ENCODE assay signal across 20 mouse cellular contexts in the genomic region with DNA sequence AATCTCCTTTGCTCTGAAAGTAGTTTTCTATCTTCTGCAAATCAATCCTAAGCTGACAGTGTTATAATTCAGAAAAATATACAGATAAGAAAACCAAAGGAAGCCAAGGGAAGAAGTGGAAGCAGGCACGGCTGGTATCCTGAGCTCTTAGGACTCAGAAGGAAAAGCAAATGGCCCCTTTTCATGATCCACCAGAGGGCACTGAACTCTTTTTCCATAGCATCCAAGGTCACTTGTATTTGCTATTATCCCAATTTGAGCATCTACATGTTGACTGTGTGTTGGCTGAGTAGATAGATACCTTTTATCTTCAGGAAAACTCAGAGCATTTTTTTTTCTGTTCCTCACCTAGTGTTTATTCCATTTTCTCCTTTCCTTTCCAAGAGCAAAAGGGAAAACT.
DNase-seq lines count a peak whose midpoint lies in the region; ATAC-seq and TF ChIP-seq lines count a peak whose summit lies in the region.
"Had no signal": no experiment of that assay in that cellular context is flagged by ENCODE, and none has a peak within 500 bp of the region (broad histone marks: within the 10 kb centered on the region; RNA-seq: fewer than 3 reads in every experiment).

No protein-coding gene starts in this region.

- no peaks in the 10 kb centered on the region for H3K27me3 ChIP-seq in hindbrain, postnatal 0 days (ENCODE audit: insufficient read depth, low read length)
- H3K27me3 ChIP-seq in hindbrain, embryonic 16.5 days (replicated peaks; ENCODE audit: control insufficient read depth, insufficient read depth, low read length) = no peaks in the 10 kb centered on the region
- no peaks in the 10 kb centered on the region for H3K27me3 ChIP-seq in lung, postnatal 0 days (replicated peaks; ENCODE audit: insufficient read depth, low read length)
- H3K27me3 ChIP-seq: embryonic facial prominence, embryonic 12.5 days; heart, embryonic 12.5 days; hindbrain, embryonic 13.5 days; neural tube, embryonic 12.5 days had no signal

- H3K9ac ChIP-seq in hindbrain, postnatal 0 days (replicated peaks; ENCODE audit: low read length) = no peak overlapping the region
- H3K9ac ChIP-seq in hindbrain, embryonic 16.5 days (ENCODE audit: low read depth, low read length) = no peak overlapping the region
- no peak overlapping the region for H3K9ac ChIP-seq in lung, postnatal 0 days (replicated peaks; ENCODE audit: low read depth)
- H3K9ac ChIP-seq: embryonic facial prominence, embryonic 12.5 days; heart, embryonic 12.5 days; hindbrain, embryonic 13.5 days; neural tube, embryonic 12.5 days had no signal

- no peak overlapping the region for H3K4me2 ChIP-seq in hindbrain, postnatal 0 days (ENCODE audit: low read depth, low read length)
- no peak overlapping the region for H3K4me2 ChIP-seq in hindbrain, embryonic 16.5 days (ENCODE audit: low read length)
- H3K4me2 ChIP-seq in lung, postnatal 0 days (replicated peaks; ENCODE audit: low read depth, low read length) = no peak overlapping the region
- H3K4me2 ChIP-seq: embryonic facial prominence, embryonic 12.5 days; heart, embryonic 12.5 days; hindbrain, embryonic 13.5 days; neural tube, embryonic 12.5 days had no signal

- TF ChIP-seq EP300 in lung, postnatal 0 days (IDR thresholded peaks at IDR 0.05) = no peak

- H3K36me3 ChIP-seq in hindbrain, postnatal 0 days (ENCODE audit: insufficient read depth, low read length) = no peaks in the 10 kb centered on the region
- no peaks in the 10 kb centered on the region for H3K36me3 ChIP-seq in hindbrain, embryonic 16.5 days (ENCODE audit: control insufficient read depth, insufficient read depth, low read length)
- no peaks in the 10 kb centered on the region for H3K36me3 ChIP-seq in lung, postnatal 0 days (ENCODE audit: insufficient read depth, low read length)
- H3K36me3 ChIP-seq: embryonic facial prominence, embryonic 12.5 days; heart, embryonic 12.5 days; hindbrain, embryonic 13.5 days; limb, embryonic 10.5 days; neural tube, embryonic 12.5 days had no signal

- 76% methylated on average over 1 of the region's 1 CpGs for WGBS in hindbrain, postnatal 0 days
- 68% methylated on average over 1 of the region's 1 CpGs for WGBS in hindbrain, embryonic 16.5 days
- WGBS in lung, postnatal 0 days = 45% methylated on average over 1 of the region's 1 CpGs

- H3K4me1 ChIP-seq in hindbrain, postnatal 0 days (ENCODE audit: insufficient read depth, low read length) = no peaks in the 10 kb centered on the region
- H3K4me1 ChIP-seq in hindbrain, embryonic 16.5 days (ENCODE audit: control insufficient read depth, insufficient read depth, low read depth, low read length) = no peaks in the 10 kb centered on the region
- no peaks in the 10 kb centered on the region for H3K4me1 ChIP-seq in lung, postnatal 0 days (ENCODE audit: insufficient read depth, low read depth, low read length)
- H3K4me1 ChIP-seq: embryonic facial prominence, embryonic 12.5 days; heart, embryonic 12.5 days; hindbrain, embryonic 13.5 days; limb, embryonic 10.5 days; neural tube, embryonic 12.5 days had no signal

- peak; percentile 48 for TF ChIP-seq CTCF in hindbrain, postnatal 0 days (IDR thresholded peaks at IDR 0.05; ENCODE audit: low read depth)
- peak; percentile 50 for TF ChIP-seq CTCF in lung, postnatal 0 days (IDR thresholded peaks at IDR 0.05)

- no peak for ATAC-seq in hindbrain, postnatal 0 days
- ATAC-seq in hindbrain, embryonic 16.5 days = no peak
- no peak for ATAC-seq in lung, postnatal 0 days
- ATAC-seq: CD4-positive, CD25-positive, alpha-beta regulatory T cell, adult 4 months; forebrain, embryonic 14.5 days; Patski had no signal

- H3K9me3 ChIP-seq in hindbrain, postnatal 0 days (ENCODE audit: low read length) = no peaks in the 10 kb centered on the region
- H3K9me3 ChIP-seq in hindbrain, embryonic 16.5 days (ENCODE audit: control insufficient read depth, low read length) = no peaks in the 10 kb centered on the region
- no peaks in the 10 kb centered on the region for H3K9me3 ChIP-seq in lung, postnatal 0 days (ENCODE audit: low read length)
- H3K9me3 ChIP-seq: embryonic facial prominence, embryonic 12.5 days; heart, embryonic 12.5 days; hindbrain, embryonic 13.5 days; limb, embryonic 10.5 days; neural tube, embryonic 12.5 days had no signal

- no peak overlapping the region for H3K27ac ChIP-seq in hindbrain, postnatal 0 days
- H3K27ac ChIP-seq in hindbrain, embryonic 16.5 days (ENCODE audit: low read depth, low read length) = no peak overlapping the region
- H3K27ac ChIP-seq in lung, postnatal 0 days (ENCODE audit: low read length) = no peak overlapping the region
- H3K27ac ChIP-seq: embryonic facial prominence, embryonic 12.5 days; hindbrain, embryonic 13.5 days; limb, embryonic 10.5 days; neural tube, embryonic 12.5 days had no signal

- DNase-seq in cerebellum, postnatal 10 days = peak; percentile 30 to 32
- DNase-seq in cerebellum, adult 18-20 months = no peak
- DNase-seq in hindbrain, postnatal 0 days (ENCODE audit: low spot score) = peak; percentile 25
- DNase-seq in lung, postnatal 0 days (ENCODE audit: low spot score) = no peak
- no peak for DNase-seq in lung, postnatal 4 days
- DNase-seq in embryo, embryonic 11 days = peak; percentile 6
- no peak for DNase-seq in frontal cortex, postnatal 25 days (ENCODE audit: low spot score in 2 of 2)
- DNase-seq: adrenal gland, postnatal 10 days; kidney, adult 11 months; right cerebral cortex, adult 18-20 months had no signal

- no peak overlapping the region for H3K4me3 ChIP-seq in hindbrain, postnatal 0 days (ENCODE audit: low read length)
- H3K4me3 ChIP-seq in hindbrain, embryonic 16.5 days (ENCODE audit: low read length) = no peak overlapping the region
- H3K4me3 ChIP-seq in lung, postnatal 0 days (ENCODE audit: low read depth, low read length) = no peak overlapping the region
- H3K4me3 ChIP-seq: embryonic facial prominence, embryonic 12.5 days; erythroblast, embryonic 14.5 days; heart, embryonic 12.5 days; hindbrain, embryonic 13.5 days; limb, embryonic 10.5 days; neural tube, embryonic 12.5 days had no signal

Comparison
In these comparisons a context has a peak if more than half of its experiments do, and no peak if none do; other contexts are left out.
1. DNase-seq: peak in cerebellum, postnatal 10 days (2 of 2), hindbrain, postnatal 0 days (single experiment) and embryo, embryonic 11 days (single experiment); none in cerebellum, adult 18-20 months (0 of 2), lung, postnatal 0 days (single experiment), lung, postnatal 4 days (0 of 2) and frontal cortex, postnatal 25 days (0 of 2).